Mouse (Mus musculus) E14TG2a.4 (cell line): Measurements from ENCODE around the gene Tcam1.

Experiments
- CTCF ChIP-seq: conservative IDR thresholded peaks from 2 replicates; pipeline ENCODE4 v1.5.1; 2014; ENCODE audit warnings: low read length
- POU5F1 ChIP-seq: IDR thresholded peaks from 2 replicates; pipeline ENCODE4 v1.6.1; 2014; ENCODE audit warnings: low read length, borderline replicate concordance

DNA sequence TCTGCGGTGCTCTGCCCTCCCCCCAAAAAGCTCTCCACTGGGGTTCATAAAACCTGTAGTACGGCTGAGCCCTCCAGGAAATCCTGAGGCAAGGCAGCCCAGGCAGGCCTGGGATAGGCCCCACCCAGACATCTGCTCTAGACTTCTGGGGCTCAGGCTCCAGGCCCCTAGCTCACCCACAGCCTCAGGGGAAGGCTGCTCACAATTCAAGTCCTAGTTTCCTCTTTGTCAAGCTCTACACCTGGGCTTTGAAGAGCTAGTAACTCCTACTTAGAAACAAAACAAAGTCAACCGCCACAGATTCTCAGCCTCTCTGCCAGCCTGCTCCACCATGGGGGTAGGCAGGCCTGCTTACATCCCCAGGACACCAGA, 7.4 kb upstream of the Tcam1 start:
- TF ChIP-seq CTCF = no peak
- no peak for TF ChIP-seq POU5F1
